Comparison of ENCODE assay signal across 31 mouse cellular contexts in the genomic region with DNA sequence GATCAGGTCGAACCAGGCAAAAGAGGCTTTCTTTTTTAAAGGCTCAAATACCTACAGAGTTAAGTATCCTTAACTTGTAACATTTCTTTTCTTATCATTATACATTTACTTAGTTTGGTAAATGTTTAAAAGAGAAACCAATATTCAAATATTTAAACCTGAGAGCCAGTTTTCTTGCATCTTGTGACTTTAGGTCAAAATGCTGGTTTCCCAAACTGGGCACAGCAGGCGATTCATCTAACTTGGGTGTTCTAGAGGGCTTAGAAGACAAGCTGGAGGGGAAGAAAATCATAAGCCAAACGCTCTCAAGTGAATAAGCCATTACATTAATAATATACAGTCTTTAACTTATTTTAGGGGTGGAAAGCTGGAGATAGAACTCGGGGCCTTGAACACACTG. TPM values are rescaled to one million over a fixed set of nuclear protein-coding genes. Genes with fewer than 3 reads are reported as not detected.
"Had no signal": no experiment of that assay in that cellular context is flagged by ENCODE, and none has a peak within 500 bp of the region (broad histone marks: within the 10 kb centered on the region; RNA-seq: fewer than 3 reads in every experiment).

No protein-coding gene starts in this region.

- DNase-seq: left cerebral cortex, postnatal 4 days; liver; liver, embryonic 13.5 days; lung, adult 18-20 months; lung, adult 2 months; lung, embryonic 14.5 days; lung, postnatal 10 days; lung, postnatal 14 days; lung, postnatal 36 days; lung, postnatal 4 days; midbrain, embryonic 14.5 days had no signal

- H3K27ac ChIP-seq: limb, embryonic 10.5 days; limb, embryonic 12.5 days; limb, embryonic 13.5 days; limb, embryonic 15.5 days; liver, embryonic 12.5 days; liver, embryonic 13.5 days; liver, embryonic 14.5 days; liver, embryonic 15.5 days; macrophage; midbrain, embryonic 10.5 days; midbrain, embryonic 12.5 days; midbrain, embryonic 13.5 days; midbrain, embryonic 15.5 days; neural tube, embryonic 12.5 days; neural tube, embryonic 13.5 days had no signal

- H3K9ac ChIP-seq: limb, embryonic 12.5 days; limb, embryonic 13.5 days; limb, embryonic 15.5 days; liver, embryonic 12.5 days; liver, embryonic 14.5 days; liver, embryonic 15.5 days; lung, embryonic 14.5 days; lung, embryonic 15.5 days; midbrain, embryonic 12.5 days; midbrain, embryonic 13.5 days; midbrain, embryonic 15.5 days; neural tube, embryonic 12.5 days; neural tube, embryonic 13.5 days had no signal

- H3K9me3 ChIP-seq: limb, embryonic 10.5 days; limb, embryonic 12.5 days; limb, embryonic 13.5 days; limb, embryonic 15.5 days; liver, embryonic 12.5 days; liver, embryonic 13.5 days; liver, embryonic 15.5 days; lung, embryonic 15.5 days; megakaryocyte, embryonic 14.5 days; midbrain, embryonic 10.5 days; midbrain, embryonic 12.5 days; midbrain, embryonic 13.5 days; midbrain, embryonic 15.5 days; neural tube, embryonic 12.5 days; neural tube, embryonic 13.5 days had no signal

- H3K4me3 ChIP-seq: limb, embryonic 10.5 days; limb, embryonic 12.5 days; limb, embryonic 13.5 days; limb, embryonic 15.5 days; liver, embryonic 12.5 days; liver, embryonic 13.5 days; liver, embryonic 15.5 days; lung, embryonic 15.5 days; megakaryocyte, embryonic 14.5 days; midbrain, embryonic 10.5 days; midbrain, embryonic 12.5 days; midbrain, embryonic 13.5 days; midbrain, embryonic 15.5 days; myocyte; neural tube, embryonic 12.5 days; neural tube, embryonic 13.5 days had no signal

- H3K27me3 ChIP-seq: limb, embryonic 12.5 days; limb, embryonic 15.5 days; liver, embryonic 12.5 days; liver, embryonic 13.5 days; liver, embryonic 15.5 days; lung, embryonic 15.5 days; midbrain, embryonic 12.5 days; midbrain, embryonic 13.5 days; midbrain, embryonic 15.5 days; neural tube, embryonic 12.5 days; neural tube, embryonic 13.5 days had no signal

- H3K36me3 ChIP-seq: limb, embryonic 10.5 days; limb, embryonic 12.5 days; limb, embryonic 13.5 days; limb, embryonic 15.5 days; liver, embryonic 12.5 days; liver, embryonic 13.5 days; liver, embryonic 15.5 days; lung, embryonic 15.5 days; midbrain, embryonic 10.5 days; midbrain, embryonic 12.5 days; midbrain, embryonic 13.5 days; midbrain, embryonic 15.5 days; neural tube, embryonic 12.5 days; neural tube, embryonic 13.5 days had no signal

- ATAC-seq: liver, embryonic 12.5 days; lung, postnatal 0 days; midbrain, embryonic 13.5 days; midbrain, embryonic 15.5 days; midbrain, embryonic 16.5 days had no signal

- H3K4me2 ChIP-seq: limb, embryonic 12.5 days; limb, embryonic 13.5 days; limb, embryonic 15.5 days; liver, embryonic 15.5 days; lung, embryonic 14.5 days; lung, embryonic 15.5 days; midbrain, embryonic 11.5 days; midbrain, embryonic 12.5 days; midbrain, embryonic 13.5 days; midbrain, embryonic 15.5 days; neural tube, embryonic 12.5 days; neural tube, embryonic 13.5 days had no signal

- H3K4me1 ChIP-seq: limb, embryonic 10.5 days; limb, embryonic 12.5 days; limb, embryonic 13.5 days; limb, embryonic 15.5 days; megakaryocyte, embryonic 14.5 days; midbrain, embryonic 10.5 days; midbrain, embryonic 12.5 days; midbrain, embryonic 13.5 days; midbrain, embryonic 15.5 days; neural tube, embryonic 12.5 days; neural tube, embryonic 13.5 days had no signal

RNA-seq across cellular contexts. Expression of a gene that starts 10.2 kb away (rescaled TPM):
- polyA plus RNA-seq: macrophage had no signal
